Mouse (Mus musculus) spleen, adult 2 months (tissue): ENCODE data around the gene Ifnlr1.

ENCODE experiments used
- CTCF ChIP-seq: fragments of 200-500 bp; IDR thresholded peaks from 2 replicates; pipeline ENCODE4 v1.5.1; 2011; ENCODE audit warnings: mild to moderate bottlenecking, inconsistent platforms; ENCODE audit not compliant: insufficient read depth, insufficient read length, insufficient replicate concordance; ENCODE audit errors: extremely low read depth
- POLR2A ChIP-seq: fragments of 200-500 bp; IDR thresholded peaks from 2 replicates; pipeline ENCODE4 v1.6.1; 2011; ENCODE audit warnings: low read depth, low read length, inconsistent platforms

GRCm38 (mm10) chr4:135738237-135738636 lies 52.1 kb downstream of the Ifnlr1 start:
- no peak for TF ChIP-seq CTCF
- no peak for TF ChIP-seq POLR2A
